Mouse (Mus musculus) heart, adult 8-10 months (tissue): Measurements from ENCODE around the gene Gtf3c1. TPM values are rescaled to one million over a fixed set of nuclear protein-coding genes. Genes with fewer than 3 reads are reported as not detected.

Source experiments
- DNase-seq: peaks from one replicate; pipeline ENCODE4 v3.0.0; 2022; ENCODE audit warnings: low spot score
- total RNA-seq, 4 experiments: library from RNA; stranded (reverse); gene quantifications; 2 replicates each; pipeline ENCODE4 v1.2.4; 2022

Gtf3c1 gene
- total RNA-seq, 4 experiments from 2014 or later: 49.7 to 57.7 (median 54.7) TPM

DNA sequence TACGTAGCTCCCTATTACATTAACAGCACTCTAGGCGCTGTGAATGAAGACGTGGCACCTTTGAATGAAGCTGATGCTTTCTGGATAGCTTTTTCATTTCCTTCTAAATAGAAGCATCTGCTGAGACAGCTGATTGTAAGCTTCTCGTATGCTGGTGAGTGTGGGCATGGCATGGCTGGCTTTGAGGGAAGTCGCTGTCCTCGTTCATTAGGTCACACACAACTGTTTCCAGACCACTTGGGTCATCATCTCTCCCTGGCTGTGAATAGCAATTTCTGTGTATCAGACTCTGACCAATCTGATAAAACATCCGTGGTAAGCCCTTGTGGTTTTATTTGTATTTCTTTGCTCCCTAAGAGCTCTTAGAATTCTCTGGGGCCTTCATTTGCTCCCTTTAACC is 89.6 kb downstream of the Gtf3c1 start:
- no peak for DNase-seq

GRCm38 (mm10) chr7:125615453-125615852 is 92.1 kb downstream of the Gtf3c1 start:
- DNase-seq: no peak

DNA sequence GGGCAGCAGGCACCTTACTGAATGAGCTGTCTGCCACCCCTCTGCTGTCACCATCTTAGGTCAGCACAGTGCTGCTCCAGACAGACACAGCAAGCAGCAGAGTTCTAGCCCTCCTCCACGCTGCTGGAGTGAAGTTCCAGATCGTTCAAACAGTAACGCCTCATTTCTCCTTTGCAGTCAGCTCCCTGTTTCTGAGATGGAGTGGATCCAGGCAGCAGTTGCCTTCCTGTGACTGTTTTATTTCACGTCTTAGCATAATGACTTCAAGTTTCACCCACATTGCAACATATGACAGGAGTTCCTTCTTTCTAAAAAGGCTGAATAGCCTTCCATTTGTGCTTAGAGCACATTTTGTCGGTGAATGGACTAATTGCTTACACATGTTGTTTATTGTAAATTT is 94.0 kb downstream of the Gtf3c1 start:
- no peak for DNase-seq

DNA sequence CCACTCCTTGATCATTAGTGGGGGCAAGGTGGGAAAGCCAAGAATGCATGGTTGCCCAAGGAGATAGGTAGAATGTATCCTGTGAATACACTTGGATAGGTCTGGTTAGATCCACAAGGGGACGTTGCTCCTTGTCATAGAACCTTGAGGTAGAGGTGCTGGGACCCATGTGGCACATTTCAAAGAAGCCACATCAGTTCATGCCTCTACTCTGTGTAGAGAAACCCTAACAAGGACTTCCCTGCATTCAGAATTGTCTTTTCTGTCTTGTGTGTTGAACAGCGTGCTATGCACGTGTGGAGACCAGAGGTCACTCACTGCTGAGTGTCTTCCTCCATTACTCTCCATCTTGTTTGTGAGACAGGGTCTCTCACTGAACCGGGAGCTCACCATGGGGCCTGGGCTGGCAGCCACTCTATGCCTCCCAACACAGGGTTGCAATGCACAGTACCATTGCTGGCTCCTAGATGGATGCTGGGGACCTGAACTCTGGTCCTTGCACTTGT is 99.3 kb downstream of the Gtf3c1 start:
- DNase-seq: no peak

DNA sequence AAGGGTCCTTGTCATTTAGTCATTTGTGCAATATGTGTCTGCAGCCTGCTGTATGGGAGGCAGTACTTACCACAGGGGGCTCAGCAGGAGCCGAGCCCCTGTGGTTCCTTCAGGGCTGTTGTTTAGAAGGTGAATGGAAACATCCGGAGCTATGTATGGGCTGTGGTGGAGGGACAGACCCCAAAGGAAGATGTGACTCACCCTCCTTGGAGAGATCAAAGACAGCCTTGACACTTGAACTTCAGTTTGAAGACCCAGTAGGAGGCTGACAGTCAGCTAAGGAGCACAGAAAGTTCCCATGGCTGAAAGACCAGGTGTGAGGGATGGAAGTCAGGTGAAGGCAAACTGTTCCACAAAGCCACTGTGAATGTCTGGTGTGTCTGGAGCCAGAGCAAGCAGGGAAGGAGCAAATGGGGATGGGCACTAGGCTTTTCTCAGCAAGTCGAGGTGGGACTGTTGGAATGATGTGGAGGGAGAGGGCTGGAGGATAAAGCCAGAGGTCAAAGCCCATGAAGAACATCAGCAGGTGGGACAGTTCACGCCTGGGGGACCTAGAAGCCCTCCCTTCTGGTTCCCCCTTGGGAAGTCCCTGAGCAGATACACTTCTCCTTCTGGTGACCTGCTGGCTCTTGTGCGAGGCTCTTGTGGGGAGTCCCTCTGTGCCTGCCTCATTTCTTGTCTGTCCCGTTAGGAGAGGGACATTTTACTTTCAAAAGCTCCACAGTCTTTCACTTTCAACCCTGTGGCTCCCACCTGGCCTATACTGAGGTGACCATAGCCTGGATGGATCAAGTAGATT is 100.0 kb downstream of the Gtf3c1 start:
- DNase-seq: no peak

- no peak for DNase-seq
These were observed 101.1 kb downstream of the Gtf3c1 start for GRCm38 (mm10) chr7:125606265-125607164.

DNA sequence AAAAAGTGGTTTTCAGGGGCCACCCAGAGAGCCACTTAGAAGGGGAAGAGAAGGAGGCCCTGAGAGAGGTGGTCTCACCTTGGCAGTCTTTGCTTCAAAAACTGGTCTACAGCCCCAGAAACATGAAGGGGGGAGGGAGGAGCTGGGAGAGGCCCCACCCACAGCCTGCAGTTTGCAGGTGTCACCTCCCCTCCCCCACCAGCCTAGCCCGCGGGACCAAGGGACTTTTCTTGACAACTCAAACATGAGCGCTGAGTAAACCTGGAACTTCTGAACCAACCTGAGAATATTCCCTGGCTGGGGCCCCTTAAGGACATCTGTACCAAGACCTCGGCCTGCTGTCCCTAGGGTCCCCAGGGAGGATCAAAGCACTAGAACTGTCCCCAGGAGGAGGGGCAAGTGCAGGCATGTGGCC is 101.8 kb downstream of the Gtf3c1 start:
- DNase-seq: no peak

- no peak for DNase-seq
These were observed 102.9 kb downstream of the Gtf3c1 start for GRCm38 (mm10) chr7:125604362-125605319.

DNA sequence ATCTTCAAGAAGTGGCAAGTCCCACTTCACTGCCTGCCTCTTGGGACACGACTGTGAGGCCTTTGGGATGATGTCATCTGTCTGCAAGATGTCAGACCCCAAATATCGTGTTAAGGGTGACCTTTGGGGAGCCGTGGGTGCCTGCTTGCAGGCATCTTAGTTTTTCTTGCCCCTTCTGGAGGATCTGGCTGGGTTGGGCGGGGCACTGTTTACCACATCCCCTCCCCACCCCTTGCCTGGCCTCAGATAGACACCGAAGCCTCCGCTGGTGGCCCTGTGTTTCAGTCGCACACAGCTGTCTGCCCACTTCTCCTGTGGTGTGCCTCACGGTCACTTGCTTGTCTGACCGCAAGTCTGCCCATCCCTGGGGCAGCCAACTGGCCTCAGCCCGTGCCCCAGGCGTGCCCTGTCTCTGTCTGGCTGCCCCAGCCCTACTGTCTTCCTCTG is 104.4 kb downstream of the Gtf3c1 start, which contains the start of gene Il21r:
TSS of gene Il21r (plus strand) at position 245 of the 447 bp plus-strand sequence.
- DNase-seq: no peak

- DNase-seq: no peak
These were observed 105.6 kb downstream of the Gtf3c1 start for GRCm38 (mm10) chr7:125601821-125602448.

DNA sequence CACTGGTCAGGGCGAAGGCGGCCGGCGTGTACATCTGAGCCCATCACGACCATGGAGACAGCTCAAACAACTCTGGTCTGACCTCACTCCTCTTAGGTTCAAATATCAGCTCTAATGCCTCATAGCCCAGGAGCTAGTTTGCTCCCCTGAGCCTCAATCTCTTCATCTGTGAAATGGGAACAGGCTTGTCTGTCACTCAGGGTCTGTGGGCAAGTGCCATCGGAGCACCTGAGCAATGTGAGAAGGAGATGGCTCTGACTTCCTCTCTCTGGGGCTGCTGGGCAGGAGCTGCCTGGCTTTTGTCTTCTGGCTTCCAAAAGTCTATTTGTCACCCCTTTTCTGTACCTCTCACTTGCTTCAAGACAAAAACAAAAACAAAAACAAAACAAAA is 106.3 kb downstream of the Gtf3c1 start:
- DNase-seq: no peak

DNA sequence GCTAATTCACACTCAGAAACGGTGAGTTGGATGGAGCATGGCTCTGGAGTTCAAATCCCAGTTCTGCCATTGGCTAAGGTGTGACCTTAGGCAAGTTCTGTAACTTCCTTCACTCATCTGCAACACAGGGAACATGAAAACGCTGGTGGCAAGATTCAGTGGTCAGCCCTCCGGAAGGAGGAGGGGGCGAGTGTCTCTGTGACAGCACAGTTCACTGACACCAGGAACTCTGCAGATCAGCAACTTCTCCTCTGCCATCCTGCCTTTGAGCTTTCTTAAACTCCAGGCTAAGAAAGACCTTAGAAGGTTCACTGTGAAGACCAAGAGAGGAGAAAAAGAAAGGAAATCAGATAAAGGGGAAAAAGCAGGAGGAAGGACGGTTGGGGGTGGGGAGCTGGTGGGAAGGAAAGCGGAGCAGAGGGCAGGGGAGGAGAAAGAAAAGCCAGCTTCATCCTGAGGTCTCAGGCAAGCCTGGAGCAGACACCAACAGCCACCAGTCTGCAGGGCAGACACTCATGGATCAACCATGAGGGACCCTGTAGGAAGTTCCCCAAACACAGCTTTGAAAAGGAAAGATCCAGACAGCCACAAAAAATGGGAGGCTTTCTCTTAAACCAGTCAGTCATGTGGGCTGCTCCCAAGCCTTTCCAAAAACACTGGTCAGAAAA is 106.8 kb downstream of the Gtf3c1 start:
- DNase-seq: no peak

- DNase-seq: no peak
These were observed 107.4 kb downstream of the Gtf3c1 start for GRCm38 (mm10) chr7:125600136-125600535.

DNA sequence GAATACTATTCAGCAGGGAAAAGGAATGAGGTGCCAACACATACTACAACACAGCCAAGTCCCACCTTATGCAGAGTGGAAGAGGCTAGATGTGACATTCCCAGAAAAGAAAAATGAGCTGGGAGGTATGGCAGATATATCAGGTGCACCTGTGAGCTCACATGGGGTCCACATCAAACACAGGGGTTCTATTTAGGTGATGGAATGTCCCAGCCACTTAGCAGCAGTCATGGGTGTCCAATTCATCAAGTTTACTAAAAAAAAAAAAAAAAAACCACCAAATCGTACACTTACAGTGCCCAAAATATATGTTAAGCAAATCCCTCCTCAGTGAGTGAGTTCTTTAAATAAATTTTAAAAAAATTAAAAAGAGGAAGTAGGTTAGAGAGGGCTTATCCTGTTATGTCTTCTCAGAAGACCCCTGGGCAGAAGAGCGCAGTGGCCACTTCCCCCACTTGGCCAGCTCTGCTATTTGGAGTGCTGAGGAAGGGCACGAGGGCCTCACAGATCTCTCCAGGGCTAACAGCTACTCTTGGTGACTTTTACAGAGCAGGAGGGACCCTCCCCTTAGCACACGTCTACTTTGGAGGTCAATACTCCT is 108.1 kb downstream of the Gtf3c1 start:
- DNase-seq: no peak

GRCm38 (mm10) chr7:125597516-125598347 is 109.8 kb downstream of the Gtf3c1 start:
- no peak for DNase-seq

DNA sequence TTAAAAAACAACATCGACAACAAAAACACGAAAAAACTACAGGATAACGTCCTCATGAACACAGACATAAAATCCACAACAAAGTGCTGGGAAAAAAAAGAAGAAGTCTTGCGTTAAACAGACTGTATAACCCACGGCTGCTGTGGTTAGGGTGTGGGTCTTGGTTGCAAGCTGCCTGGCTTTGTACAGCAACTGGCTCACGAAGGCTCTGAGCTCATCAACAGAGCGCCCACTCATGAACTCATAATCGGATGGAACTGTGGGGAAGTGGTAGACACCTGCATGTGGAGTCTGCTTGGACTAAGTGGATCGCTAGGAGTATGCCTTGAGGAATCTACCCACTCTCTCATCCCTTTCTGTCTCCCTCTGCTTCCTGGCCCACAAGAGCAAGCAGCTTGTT is 110.5 kb downstream of the Gtf3c1 start:
- DNase-seq: no peak

DNA sequence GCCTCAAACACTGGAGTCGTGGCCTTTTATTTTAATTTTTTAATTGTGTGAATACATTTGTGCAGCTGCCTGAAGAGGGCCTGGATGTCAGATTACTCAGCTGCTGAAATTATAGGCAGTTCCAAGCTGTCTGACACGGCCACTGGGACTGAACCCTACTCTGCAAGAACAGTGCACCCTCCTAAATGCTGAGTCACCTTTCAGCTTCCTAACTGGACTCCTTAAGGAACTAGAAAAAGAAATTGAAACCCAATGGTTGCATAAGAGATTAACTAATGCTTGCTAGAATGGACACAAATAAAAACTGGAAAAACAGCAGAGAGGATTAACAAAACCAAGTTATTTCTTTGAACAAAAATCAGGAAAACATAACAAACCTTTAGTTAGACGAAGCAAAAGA is 111.2 kb downstream of the Gtf3c1 start:
- DNase-seq: no peak

GRCm38 (mm10) chr7:125593831-125594230 is 113.7 kb downstream of the Gtf3c1 start:
- DNase-seq: no peak
